Mouse (Mus musculus) cerebellum, adult 18-20 months (tissue): ENCODE measurements at regions not wholly inside any gene's neighbourhood (a gene's known extent, or its start where the extent isn't known, plus 50 kb on each side); places are given as distances from the start of the nearest gene placed in this dataset.

Experiments used
- DNase-seq, 2 experiments: peaks; one replicate each; pipeline ENCODE4 v3.0.0; 2021

DNA sequence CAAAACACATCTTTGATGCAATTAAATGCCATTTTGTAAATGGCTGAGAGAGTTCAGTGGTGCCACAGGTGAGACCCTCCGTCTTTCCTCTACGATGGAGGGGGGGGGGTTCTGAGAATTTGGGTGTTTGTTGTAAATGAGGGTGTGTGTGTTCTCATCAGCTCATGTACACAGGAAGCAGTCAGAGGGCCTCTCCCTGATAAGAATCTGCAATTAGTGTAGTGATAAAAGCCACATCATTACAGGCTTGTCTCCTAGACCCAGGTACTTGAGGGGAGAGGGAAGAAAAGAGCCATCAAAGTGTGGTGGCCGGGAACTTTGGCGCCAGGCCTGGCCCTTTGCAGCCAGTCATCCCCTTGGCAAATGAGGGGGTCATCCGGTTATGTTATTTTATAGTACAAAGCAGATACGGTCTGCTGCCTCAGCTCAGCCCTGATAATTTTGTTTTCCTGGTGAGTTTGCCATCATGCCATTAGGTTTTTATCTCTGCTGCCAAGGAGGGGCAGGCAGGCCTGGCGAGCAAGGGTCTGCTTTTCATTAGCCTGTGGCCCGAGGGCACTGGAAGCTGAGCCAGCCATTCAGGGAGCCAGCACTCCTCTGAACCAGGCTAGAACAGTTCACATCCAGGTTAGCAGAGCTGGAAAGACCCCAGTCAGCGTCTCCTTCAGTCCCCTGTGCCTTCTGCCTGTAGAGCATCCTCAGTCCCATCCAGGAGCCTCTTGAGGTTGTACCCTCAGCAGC lies 59.7 kb downstream of the H2al1j start:
- no peak for DNase-seq

GRCm38 (mm10) chrX:11388860-11389259 lies 61.2 kb downstream of the H2al1j start:
- DNase-seq = no peak

DNA sequence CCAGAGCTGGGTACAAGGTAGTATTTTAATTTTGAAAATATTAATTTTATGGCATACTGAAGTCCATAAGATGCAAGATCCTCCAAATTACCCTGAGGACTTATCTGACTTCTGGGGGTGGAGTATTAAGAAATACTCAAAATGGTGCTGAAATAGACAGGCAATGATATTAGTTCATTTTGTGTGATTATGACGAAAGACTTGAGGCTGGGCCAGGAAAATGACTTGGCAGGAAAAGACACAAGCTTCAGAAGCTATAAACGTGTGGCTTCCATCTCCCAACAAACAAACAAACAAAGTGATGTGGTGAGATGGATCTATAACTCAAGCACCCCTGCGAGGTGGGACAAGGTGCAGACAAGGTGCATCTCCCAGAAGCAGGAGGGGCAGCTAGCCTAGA lies 72.8 kb downstream of the H2al1j start:
- no peak for DNase-seq

GRCm38 (mm10) chrX:11404369-11404768 lies 76.7 kb downstream of the H2al1j start:
- no peak for DNase-seq

GRCm38 (mm10) chrX:11412316-11412826 lies 84.7 kb downstream of the H2al1j start:
- DNase-seq = no peak

DNA sequence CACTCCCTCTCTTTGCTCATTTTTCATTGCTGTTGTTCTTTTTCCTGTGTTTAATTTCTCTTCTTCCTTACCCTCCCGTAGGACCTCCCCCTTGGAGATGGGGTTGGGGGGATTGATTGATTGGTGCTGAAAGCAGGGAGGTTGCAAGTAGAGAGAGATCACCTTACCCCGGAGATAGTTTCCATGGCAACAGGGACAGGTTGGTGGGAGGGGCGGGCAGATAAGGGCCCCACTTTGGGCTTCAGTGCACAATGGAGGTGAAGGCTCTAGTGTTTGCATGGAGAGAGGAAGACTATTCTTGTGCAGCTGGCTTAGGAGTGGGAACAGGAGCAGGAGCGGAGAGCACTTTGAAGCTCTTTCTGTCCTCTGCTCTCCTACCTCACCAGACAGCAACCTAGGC lies 88.0 kb downstream of the H2al1j start:
- DNase-seq = no peak

DNA sequence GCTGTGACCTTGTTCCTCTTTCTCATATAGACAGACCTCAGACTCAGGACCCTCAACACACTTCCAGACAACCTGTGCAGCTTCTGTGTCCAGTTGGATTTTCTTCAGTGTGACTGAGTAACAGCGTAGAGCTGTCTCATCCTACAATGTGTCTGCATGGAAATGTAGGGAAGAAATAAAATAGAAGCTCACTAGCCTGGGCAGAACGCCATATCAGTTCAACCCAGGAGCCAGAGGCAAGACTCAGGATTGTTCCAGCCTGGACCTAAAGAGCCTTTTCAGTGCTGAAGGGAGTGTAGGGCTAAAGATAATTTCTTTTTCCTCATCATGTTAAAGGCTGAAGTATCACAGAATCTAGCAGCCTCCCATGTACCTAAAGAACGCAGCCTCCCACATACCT lies 88.9 kb downstream of the H2al1j start:
- DNase-seq = no peak

DNA sequence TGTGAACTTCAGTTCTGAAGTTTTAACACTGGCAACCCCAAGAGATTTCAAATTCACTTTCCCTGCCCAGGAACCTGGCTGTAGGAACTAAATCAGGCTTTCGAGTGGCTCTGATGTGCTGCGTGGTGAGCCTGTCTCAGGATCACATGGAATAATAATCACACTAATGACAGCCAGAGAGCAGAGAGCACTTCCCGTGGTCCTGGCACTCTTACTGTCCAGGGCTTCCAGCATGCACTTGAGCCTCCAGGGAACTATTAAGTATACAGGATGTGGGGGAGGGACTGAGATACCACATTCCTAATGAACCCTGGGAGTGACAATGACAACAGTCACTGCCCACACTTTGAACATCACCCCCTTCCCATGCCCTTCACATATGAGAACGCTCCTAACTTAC lies 90.2 kb downstream of the H2al1j start:
- no peak for DNase-seq

DNA sequence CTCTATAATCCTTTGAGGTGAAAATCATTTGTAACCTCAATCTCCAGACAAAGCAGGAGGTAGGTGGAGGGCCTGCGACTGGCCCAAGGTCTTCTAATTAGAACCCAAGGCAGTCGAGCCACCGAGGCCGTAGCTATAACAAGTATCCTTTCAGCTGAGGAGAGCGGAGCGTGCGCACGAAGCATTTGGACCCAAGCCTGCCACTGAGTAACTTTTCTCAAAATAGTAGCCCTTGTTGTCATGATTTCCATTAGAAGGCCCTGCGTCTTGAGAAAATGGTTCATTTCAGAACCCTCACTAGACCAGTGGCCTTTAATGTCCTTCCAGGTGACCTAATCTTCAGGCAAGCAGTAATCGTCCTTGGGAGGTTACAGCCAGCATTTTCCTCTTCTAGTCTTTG lies 90.6 kb downstream of the H2al1j start:
- no peak for DNase-seq

DNA sequence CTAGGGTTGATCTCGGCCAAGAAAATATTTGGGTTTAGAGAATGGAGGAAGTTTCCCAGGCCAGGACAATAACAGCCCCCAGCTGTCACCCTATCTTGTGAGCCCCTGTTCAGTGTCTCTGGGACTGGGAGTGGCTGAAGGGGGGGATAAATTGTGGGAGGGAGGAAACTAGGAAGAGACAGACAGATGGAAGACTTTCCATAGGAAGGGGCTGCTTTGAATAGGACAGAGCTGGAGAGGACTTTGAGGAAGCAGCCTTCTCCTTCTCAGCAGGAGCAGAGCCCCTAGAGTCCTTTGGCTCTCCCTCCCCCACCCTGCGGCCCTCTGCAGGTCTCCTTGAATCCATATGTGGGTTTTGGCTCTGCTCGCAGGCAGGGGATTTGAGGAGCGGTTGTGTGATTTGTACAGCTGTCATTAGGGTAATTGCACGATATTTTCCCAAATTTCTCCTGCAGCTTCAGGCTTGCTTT lies 91.6 kb downstream of the H2al1j start:
- no peak for DNase-seq

- DNase-seq = no peak
Measured at GRCm38 (mm10) chrX:11432403-11433004, 104.9 kb downstream of the H2al1j start.

DNA sequence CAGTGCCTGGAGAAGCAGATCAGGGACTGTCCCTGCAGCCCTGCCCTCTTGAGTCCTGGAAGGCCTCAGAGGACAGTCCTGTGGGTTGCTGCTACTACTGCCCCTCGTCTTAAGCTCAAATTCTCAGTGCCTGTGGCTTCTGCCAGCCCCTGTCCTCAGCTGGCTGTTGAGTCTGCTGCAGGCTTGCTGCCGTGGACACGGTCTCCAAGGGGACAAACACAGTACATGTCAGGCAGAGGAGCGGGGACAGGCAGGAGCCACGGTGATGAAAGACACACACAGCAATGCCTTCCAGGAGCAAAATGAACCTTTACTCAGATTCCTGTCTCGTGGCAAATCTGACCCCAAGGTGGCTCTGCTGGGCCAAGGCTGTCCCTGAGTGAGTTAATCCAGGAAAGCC lies 107.7 kb downstream of the H2al1j start:
- DNase-seq = no peak

DNA sequence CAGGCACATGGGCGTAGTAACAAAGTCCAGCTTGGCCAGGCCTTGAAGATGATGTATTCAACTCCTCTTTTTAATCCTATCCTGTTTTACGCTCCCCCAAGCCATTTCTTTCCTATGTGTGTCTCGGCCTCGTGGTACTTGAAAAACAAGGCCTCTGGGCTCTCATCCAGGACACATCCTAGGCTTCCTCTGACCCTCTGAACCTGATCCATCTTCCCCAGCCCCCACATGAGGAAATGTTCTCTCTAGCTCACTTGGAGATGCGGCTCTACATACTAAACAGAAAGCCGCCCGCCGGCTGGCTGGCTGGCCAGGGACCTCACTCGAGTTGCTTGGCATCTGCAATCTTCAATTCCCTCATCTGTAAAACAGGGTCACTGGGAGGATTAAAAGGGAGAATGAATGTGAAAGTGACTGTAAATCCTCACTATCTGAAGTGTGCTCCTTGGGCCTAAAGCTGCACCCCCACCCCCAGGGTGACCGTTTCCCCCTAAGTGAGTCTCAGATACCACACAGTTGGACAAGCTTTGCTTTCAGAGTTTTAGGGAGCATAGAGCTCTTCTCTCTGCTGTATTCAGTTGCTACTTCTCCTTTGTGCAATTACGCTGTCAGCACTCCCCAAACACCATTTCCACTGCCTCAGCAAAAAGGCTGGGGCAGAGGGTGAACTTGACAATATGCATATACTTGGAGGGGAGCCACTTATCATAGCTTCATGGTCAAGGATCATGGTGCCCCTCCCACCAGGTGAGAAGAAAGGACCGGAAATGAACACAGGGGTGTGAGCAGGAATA lies 109.7 kb downstream of the H2al1j start:
- peak; percentile 3 to 11 for DNase-seq

DNA sequence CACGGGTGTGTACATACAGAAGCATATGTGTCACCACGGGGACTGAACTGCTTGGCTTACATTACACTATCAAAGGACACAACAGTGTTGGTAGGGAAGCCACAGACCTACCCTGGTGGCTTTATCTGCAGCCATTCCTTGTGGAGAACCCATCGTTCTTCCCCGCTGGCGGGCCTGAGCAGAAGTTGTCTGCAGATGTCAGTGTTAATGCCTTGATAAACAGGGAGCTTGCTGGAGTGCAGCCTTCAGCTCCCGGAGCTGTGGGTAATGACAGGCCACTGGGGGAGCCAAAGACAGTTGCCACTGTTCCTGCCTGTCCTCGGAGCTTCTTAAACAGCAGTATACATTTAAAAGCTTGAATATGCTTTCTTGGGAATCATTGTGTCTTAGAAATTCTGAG lies 115.9 kb downstream of the H2al1j start:
- DNase-seq = no peak

DNA sequence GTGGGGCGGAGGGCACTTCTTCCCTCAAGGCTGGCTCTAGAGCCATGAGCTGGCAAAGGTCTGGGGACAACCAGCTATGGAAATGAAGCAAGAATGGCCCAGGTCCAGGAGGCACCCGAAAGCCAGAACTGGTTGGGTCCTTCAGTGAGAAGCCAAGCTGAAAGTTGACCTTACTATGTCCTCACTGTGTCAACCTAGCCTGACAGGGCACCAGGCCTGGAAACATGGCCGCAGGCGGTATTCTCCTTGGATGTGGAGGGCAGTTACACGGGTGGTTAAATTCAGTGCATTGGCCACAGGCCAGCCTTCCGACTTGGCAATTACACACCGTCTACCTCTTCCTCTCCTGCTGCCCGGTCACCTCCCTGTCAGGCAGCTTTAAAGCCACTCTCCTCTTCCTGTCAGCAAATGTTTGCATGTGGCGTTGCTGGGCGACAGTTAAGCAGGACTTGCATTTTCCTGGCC lies 116.7 kb downstream of the H2al1j start:
- DNase-seq = peak; percentile 9 to 23

DNA sequence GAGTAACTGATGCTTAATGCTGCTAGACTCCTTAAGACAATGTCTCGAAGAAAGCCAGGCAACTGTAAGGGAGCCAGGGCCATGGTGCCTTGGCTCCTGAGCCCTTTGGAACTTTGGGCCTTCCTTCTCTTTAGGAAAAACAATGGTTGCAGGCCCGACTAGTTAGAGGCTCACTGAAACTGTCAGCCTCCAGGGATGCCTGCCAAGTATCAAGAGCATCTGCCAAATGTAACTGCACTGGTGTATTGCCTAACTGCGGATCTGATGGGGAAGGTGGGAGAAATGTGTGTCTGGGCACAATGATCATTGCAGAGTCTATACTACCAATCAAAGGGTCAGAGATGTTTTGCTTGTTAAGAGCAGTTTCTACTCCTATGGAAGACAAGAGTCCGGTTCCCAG lies 121.1 kb downstream of the H2al1j start:
- DNase-seq = no peak

- DNase-seq = no peak
Measured at GRCm38 (mm10) chrX:11458521-11458920, 130.9 kb downstream of the H2al1j start.

- DNase-seq = no peak
Measured at GRCm38 (mm10) chrX:11463955-11464511, 136.4 kb downstream of the H2al1j start.

GRCm38 (mm10) chrX:11466191-11466590 lies 138.6 kb downstream of the H2al1j start:
- no peak for DNase-seq

- DNase-seq = no peak
Measured at GRCm38 (mm10) chrX:11479696-11480339, 152.2 kb downstream of the H2al1j start.

GRCm38 (mm10) chrX:11482141-11482540 lies 154.5 kb downstream of the H2al1j start:
- DNase-seq = peak; percentile 14 to 21

DNA sequence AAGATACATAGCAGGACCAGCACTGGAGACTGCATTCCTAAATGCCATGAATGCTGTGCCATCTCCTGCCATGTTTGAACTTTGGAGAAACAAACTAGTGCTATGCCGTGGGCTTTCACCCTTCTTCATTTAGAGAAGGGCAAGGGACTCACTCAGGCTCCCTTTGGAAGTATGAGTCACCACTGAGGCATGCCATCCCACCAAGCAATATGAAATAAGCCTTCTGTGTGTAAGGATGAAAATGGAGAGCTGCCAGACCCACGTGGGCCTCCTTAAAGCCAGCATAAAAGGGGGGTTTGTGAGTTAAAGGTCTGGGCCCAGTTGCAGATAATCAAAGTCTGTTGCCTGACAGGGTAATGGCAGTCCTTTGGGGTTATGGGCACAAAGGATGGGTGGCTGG lies 159.0 kb downstream of the H2al1j start:
- no peak for DNase-seq

- no peak for DNase-seq
Measured at GRCm38 (mm10) chrX:11487876-11488275, 160.3 kb downstream of the H2al1j start.
